Mouse (Mus musculus) cerebellum, adult 2 months (tissue): Measurements from ENCODE around the gene Rorc.

Source experiments
- CTCF ChIP-seq: fragments of 200-500 bp; IDR thresholded peaks from 2 replicates; pipeline ENCODE4 v1.5.1; 2011; ENCODE audit warnings: low read depth, mild to moderate bottlenecking, control low read depth, low read length, moderate library complexity, borderline replicate concordance; ENCODE audit not compliant: insufficient read depth
- POLR2A ChIP-seq: fragments of 200-500 bp; IDR thresholded peaks from 2 replicates; pipeline ENCODE4 v1.6.1; 2011; ENCODE audit warnings: low read length, control low read depth, borderline replicate concordance; ENCODE audit not compliant: insufficient read depth

DNA sequence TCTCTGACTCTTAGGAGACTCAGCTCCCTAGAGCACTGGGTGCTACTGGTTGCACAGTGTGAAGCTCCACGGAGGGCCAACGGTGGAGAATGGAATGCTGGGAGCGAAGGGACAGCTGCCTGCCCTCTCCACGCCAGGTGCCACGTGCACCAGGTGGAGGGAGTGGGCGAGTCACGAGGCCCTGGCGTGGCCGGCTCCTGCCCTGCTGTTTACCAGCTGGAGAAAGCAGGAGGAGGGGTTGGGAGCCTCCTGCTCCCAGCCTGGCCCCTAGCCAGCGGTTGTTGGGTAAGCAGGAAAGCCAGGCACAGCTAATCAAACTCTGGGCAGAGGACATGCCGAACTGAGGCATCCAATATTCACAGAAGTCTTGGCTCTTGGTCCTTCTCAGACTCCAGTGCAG, 957 bp upstream of the Rorc start:
- TF ChIP-seq CTCF = no peak
- TF ChIP-seq POLR2A = no peak
